Mouse (Mus musculus) heart, postnatal 36 days (tissue): ENCODE measurements around the gene Olfr109. TPM values are rescaled to one million over a fixed set of nuclear protein-coding genes. Genes with fewer than 3 reads are reported as not detected.

ENCODE experiments used
- DNase-seq, 2 experiments: peaks; one replicate each; pipeline ENCODE4 v3.0.0; 2021 to 2022
- intact Hi-C: fragments of 180-260 bp; cut with DNase I; formaldehyde crosslinking; loops from one replicate; pipeline ENCODE4 v1.15.1; 2025
- total RNA-seq, 2 experiments: library from RNA; stranded (reverse); gene quantifications; 2 replicates each; pipeline ENCODE4 v1.2.3; 2021

The Olfr109 gene
- total RNA-seq: not detected

GRCm38 (mm10) chr17:37458616-37459015 is at the start of gene Olfr109:
Olfr109 (plus strand) TSS chr17:37458916.
- intact Hi-C loops: no loop called here
- DNase-seq: no peak

GRCm38 (mm10) chr17:37413380-37413779 is 45.3 kb upstream of the Olfr109 start:
- intact Hi-C loops: no loop called here

GRCm38 (mm10) chr17:37445180-37445579 is 13.5 kb upstream of the Olfr109 start, which contains the start of gene Olfr108:
Olfr108 (plus strand) TSS chr17:37445480.
- intact Hi-C loops: no loop called here
- no peak for DNase-seq

More at GRCm38 (mm10) chr17:37413380-37413779, 45.3 kb upstream of the Olfr109 start:
- no peak for DNase-seq

DNA sequence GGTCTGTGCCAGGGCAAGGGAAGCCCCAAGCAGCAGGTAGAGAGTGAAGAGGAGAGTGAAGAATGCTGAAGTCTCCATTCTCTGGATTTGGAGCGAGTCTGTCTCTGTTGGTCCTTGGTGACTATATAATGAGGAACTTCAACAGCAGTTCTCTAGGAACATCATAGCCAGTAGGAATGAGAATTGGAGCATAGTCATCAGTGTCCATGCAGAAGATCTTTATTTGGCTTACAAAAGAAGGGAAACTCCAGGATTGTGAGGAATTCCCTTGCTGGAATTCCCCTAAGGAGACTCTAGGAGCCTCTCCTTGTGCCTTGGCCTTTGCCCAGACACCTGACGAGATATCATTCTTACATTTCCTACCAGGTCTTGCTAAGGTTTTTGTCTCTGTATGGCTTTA is 24.7 kb downstream of the Olfr109 start, which contains the start of gene H2-M2:
H2-M2 (minus strand) TSS at position 101 of the 400 bp plus-strand sequence.
- DNase-seq: no peak
- intact Hi-C loops: no loop called here

- intact Hi-C loops: no loop called here
- no peak for DNase-seq
Observed at GRCm38 (mm10) chr17:37491930-37492518, 33.3 kb downstream of the Olfr109 start, which contains the start of gene Olfr110. Olfr110 (plus strand) TSS chr17:37492468.

DNA sequence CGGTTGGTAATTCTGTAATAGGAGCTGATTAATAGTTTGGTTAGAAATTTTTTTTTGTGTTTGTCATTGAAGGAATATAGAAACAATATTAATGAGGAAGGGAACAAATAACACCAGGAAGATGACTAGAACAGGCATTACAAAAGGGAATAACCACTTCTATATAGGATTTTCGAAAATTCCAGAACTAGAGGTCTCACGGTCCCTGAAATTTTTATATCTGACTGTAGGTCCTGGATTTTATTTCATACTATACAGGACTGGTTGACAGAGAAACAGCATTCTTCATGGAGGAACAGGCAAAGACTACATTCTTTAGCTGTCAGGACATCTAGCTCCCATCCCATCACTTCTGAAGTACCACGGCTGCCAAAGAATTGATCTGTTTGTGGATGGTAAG is 49.0 kb downstream of the Olfr109 start, which contains the start of gene Olfr111:
Olfr111 (plus strand) TSS at position 301 of the 400 bp plus-strand sequence.
- intact Hi-C loops: no loop called here
- DNase-seq: no peak

Other genes starting within 250 kb of the Olfr109 start
- gene Olfr95, start 245.8 kb upstream of the Olfr109 start, total RNA-seq: not detected
- gene Olfr96, start 238.8 kb upstream of the Olfr109 start, total RNA-seq: not detected
- gene Olfr97, start 221.6 kb upstream of the Olfr109 start, total RNA-seq: not detected
- not detected for gene Olfr98, start 195.2 kb upstream of the Olfr109 start, total RNA-seq
- gene H2-M3, start 188.7 kb upstream of the Olfr109 start, total RNA-seq: 1 to 10 TPM; 2.8 to 3.7 TPM
- gene Olfr99, start 175.5 kb upstream of the Olfr109 start, total RNA-seq: not detected
- gene Olfr101, start 154.6 kb upstream of the Olfr109 start, total RNA-seq: not detected
- not detected for gene Olfr102, start 141.9 kb upstream of the Olfr109 start, total RNA-seq
- not detected for gene Olfr103, start 119.2 kb upstream of the Olfr109 start, total RNA-seq
- gene Olfr104-ps, start 99.3 kb upstream of the Olfr109 start, total RNA-seq: not detected
- not detected for gene Olfr105-ps, start 79.9 kb upstream of the Olfr109 start, total RNA-seq
- not detected for gene Olfr106-ps, start 68.5 kb upstream of the Olfr109 start, total RNA-seq
- gene Olfr107, start 59.7 kb upstream of the Olfr109 start, total RNA-seq: not detected
- gene Olfr108, start 13.4 kb upstream of the Olfr109 start, total RNA-seq: not detected
- not detected for gene H2-M2, start 24.6 kb downstream of the Olfr109 start, total RNA-seq
- gene Olfr110, start 33.6 kb downstream of the Olfr109 start, total RNA-seq: not detected
- gene Olfr111, start 49.1 kb downstream of the Olfr109 start, total RNA-seq: not detected
- gene Olfr112, start 110.5 kb downstream of the Olfr109 start, total RNA-seq: not detected
- not detected for gene Olfr113, start 118.7 kb downstream of the Olfr109 start, total RNA-seq
- gene Olfr114, start 133.8 kb downstream of the Olfr109 start, total RNA-seq: not detected
- gene Olfr115, start 168.2 kb downstream of the Olfr109 start, total RNA-seq: not detected
- gene Olfr116, start 168.3 kb downstream of the Olfr109 start, total RNA-seq: not detected
- not detected for gene Olfr117, start 204.9 kb downstream of the Olfr109 start, total RNA-seq
- not detected for gene Olfr118, start 208.1 kb downstream of the Olfr109 start, total RNA-seq
- not detected for gene Olfr119, start 237.6 kb downstream of the Olfr109 start, total RNA-seq